Mouse (Mus musculus) large intestine, adult 2 months (tissue): Measurements from ENCODE around the gene Prss16. TPM values are rescaled to one million over a fixed set of nuclear protein-coding genes. Genes with fewer than 3 reads are reported as not detected.

Source experiments
- DNase-seq: peaks from one replicate; pipeline ENCODE4 v3.0.0-alpha.2; 2012; ENCODE audit warnings: low read depth, low spot score
- WGBS: fragments of 180-500 bp; shearing (Covaris S2); methylation state at CpG from one replicate; pipeline ENCODE4 v1.1.7; 2018; 5-methylcytosine and 5-hydroxymethylcytosine counted together
- polyA plus RNA-seq: library from polyadenylated mRNA; depleted of rRNA; stranded (reverse); fragments of >200 nt; gene quantifications from 2 replicates; pipeline ENCODE4 v1.2.3, GENCODE M21; 2012

Gene Prss16
- polyA plus RNA-seq, 1 experiment: 2.9 TPM

DNA sequence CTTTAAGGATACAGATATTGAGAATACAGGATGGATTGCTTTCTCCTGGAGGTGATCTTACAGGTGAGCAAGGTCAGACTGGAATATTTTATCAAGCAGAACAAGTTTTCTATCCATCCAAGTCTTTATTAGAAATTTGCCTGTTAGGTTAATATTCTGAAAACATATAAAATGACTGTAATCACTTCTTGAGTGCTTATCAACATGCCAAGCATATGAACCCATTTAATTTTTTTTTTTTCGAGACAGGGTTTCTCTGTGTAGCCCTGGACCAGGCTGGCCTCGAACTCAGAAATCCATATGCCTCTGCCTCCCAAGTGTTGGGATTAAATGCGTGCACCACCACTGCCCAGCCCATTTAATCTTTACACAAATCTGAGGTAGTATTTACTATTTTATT is 27.4 kb upstream of the Prss16 start:
- WGBS: 60% methylated on average over 3 of the region's 3 CpGs
- no peak for DNase-seq

DNA sequence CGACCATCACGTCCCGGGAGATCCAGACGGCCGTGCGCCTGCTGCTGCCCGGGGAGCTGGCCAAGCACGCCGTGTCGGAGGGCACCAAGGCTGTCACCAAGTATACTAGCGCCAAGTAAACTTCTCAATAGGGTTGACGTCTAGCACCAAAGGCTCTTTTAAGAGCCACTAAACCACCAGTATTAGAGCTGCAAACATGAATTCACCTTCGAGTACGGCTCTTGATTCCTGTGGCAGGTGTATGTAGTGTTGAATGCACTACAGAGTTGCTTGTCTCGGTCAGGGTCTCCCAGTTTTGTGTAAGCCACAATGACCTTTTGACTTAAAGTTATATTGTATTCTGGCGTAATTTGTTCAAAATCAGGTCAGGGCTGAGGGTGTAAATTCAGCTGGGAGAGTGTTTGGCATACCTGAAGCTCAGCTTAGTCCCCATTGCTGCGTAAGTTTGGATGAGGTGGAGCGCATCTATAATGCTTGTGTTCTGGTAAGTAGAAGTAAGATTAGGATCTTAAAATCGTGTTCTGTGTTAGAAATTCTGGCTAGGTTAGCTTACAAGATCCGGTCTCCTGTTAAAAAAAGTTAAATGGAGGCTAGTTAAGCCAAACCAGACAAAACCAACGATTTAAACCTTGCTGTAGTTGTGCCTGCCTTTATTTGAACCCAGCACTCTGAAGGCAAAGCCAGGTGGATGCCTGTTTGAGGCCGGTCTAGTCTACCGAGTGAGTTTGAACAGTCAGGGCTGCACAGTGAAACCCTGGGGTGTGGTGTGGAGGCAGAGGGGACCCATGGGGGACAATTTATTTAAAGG is 26.8 kb upstream of the Prss16 start:
- no peak for DNase-seq

DNA sequence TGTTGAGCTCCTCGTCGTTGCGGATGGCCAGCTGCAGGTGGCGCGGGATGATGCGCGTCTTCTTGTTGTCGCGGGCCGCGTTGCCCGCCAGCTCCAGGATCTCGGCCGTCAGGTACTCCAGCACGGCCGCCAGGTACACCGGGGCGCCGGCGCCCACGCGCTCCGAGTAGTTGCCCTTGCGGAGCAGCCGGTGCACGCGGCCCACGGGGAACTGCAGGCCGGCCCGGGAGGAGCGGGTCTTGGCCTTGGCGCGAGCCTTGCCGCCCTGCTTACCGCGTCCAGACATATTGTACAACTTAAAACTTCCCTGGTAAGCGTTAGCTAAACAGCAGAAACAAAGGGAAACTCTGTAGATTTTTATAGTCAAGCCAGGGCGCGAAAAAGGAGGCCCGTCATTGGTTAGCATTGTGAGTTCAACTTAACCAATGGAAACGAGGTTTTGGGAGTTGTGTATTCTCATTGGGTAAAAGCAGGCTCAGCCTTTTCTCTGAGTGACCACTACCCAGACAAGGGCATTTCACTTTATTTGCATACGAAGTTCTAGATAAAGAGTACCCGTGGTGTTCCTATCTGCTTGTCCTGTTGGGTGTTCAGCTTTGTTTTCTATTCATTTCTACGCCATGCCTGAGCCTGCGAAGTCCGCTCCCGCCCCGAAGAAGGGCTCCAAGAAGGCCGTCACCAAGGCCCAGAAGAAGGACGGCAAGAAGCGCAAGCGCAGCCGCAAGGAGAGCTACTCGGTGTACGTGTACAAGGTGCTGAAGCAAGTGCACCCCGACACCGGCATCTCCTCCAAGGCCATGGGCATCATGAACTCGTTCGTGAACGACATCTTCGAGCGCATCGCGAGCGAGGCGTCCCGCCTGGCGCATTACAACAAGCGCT is 26.0 kb upstream of the Prss16 start, which contains the start of the genes Hist1h2ah and Hist1h2bk:
Gene Hist1h2ah, minus strand, starts transcription at position 302 of the 882 bp plus-strand sequence.
Gene Hist1h2bk, plus strand, starts transcription at position 604 of the 882 bp plus-strand sequence.
- peak; percentile 94 for DNase-seq
- under 1% methylated on average over 26 of the region's 69 CpGs for WGBS

More for the DNA sequence above, 26.8 kb upstream of the Prss16 start:
- WGBS: 4% methylated on average over 23 of the region's 23 CpGs

DNA sequence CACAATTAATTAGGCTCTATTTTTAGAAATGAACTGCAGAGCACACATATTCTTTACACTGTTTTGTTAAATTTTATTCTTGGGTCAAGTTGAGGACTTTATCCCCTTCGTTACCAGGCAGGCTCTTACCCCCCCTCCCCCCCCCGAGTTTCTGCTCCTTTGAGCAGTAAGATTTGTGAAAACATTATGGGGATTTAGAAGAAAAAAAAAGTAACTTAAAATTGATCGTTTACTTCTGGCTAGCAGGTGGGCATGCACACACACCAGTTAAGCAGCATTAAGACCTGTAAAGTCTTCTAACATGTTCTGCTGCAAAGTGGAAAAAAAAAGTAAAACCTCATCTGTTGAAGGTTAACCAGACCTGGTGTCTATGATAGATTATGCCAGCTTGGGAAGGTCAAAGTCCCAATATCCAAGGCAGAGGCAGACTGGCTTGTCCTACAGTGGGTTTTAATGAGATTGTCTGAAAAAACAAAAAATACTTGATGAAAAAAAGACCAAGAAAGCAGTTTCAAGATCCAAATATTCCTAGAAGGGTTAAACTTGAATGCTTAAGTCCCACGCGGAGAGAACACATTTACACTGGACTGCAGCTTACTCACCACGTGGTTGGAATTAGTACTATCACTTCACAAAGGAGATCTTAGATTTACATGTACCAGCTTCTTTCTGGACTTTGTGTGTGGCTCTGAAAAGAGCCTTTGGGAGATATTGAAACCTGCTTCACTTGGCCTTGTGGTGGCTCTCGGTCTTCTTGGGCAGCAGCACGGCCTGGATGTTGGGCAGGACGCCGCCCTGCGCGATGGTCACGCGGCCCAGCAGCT is 25.1 kb upstream of the Prss16 start:
- 2% methylated on average over 14 of the region's 14 CpGs for WGBS
- DNase-seq: no peak

DNA sequence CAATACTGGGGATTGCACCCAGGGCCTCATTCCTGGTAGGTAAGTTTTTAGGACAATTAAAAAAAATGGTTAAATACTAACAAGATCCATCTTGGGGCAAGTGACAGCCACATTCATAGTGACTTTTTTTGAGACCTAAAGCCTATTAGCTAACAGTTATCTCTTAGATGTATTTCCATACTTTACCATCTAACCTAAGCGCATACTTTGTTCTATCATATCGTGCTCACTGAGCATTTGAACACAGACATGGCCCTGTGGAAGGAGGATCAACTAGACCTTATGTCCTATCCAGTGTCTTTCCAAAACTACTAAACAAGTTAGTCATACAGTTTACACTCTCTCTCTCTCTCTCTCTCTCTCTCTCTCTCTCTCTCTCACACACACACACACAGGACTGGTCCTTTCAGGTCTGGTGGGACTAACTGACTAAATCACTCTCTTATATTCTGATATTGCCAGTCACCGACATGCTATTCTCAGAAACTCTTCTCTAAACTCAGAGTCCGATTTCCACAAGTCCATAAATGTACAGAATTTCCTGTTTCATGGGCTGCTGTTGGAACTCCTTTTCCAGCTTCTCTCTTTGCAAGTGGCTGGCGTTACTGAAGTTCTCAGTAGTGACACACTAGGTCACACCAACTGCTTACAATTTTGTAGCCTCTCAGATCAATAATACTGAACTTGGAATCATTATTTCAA is 24.4 kb upstream of the Prss16 start:
- WGBS: 28% methylated on average over 5 of the region's 5 CpGs
- no peak for DNase-seq

DNA sequence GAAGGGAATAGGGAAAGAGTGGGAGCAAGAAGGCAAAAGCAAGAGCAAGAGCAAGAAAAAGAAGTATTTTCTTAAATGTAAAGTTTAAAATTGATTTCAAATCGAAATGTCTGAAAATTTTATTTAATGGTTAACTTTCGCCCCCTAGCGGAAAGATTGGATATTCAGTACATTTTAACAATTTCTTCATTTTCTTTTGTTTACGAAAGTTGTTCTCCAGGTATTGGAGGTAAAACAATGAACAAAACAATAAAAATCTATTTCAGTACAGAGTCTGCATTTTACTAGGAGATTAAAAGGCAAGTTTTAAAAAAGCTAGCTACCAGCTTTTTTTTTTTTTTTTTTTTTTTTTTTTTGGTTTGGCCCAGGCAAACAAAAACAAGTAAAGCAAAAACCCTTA is 21.0 kb upstream of the Prss16 start:
- no peak for DNase-seq
- WGBS: 4% methylated on average over 4 of the region's 4 CpGs

DNA sequence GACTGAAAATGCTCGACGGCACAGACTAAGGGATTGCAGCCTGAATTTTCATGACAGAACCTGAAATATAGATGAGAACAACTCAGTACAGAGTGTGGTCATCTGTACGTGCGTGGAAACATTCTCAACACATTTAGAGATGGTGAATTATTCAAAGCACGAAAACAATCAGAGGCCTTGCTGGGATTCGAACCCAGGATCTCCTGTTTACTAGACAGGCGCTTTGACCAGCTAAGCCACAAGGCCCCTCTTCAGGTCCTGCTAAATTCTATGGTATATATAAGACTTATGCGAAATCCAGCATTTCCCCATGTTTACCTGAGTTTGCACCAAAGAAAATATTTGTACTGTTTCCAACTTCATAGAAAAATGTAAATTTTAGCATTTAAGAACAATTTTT is 20.4 kb upstream of the Prss16 start:
- no peak for DNase-seq
- WGBS: 65% methylated on average over 8 of the region's 8 CpGs

DNA sequence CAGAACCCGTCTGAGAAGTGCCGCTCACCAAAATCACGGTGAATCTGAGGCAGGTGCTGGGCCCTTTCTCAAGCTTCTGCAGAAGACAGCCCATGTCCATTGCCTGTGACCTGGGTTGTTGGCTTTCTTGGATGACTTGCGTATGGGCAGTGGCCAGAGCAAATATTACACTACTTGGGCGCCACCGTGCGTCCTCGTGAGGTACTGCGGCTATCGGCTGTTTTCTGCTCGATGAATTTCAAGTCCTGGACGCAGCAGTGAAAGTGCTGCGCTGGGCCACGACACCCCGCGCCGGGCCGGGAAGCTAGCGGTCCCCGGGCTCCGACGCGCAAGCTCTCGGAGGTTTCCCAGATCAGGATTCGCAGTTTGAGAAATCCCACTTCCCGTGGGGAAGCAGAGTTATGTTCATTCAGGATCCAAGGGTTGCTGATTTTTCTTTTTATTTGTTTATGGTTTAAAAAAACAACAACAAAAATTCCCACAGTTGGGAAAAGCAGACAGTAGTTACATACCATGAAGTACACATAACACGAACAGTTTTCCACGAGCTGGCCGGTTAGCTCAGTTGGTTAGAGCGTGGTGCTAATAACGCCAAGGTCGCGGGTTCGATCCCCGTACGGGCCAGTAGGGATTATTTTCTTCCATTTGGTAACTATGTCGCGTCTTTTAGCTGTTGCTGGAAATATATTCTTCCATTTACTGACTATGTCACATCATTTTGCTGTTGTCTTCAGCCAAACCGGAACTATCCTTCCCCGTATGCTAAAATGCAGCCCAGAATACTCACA is 19.3 kb upstream of the Prss16 start:
- no peak for DNase-seq
- WGBS: 3% methylated on average over 40 of the region's 40 CpGs

DNA sequence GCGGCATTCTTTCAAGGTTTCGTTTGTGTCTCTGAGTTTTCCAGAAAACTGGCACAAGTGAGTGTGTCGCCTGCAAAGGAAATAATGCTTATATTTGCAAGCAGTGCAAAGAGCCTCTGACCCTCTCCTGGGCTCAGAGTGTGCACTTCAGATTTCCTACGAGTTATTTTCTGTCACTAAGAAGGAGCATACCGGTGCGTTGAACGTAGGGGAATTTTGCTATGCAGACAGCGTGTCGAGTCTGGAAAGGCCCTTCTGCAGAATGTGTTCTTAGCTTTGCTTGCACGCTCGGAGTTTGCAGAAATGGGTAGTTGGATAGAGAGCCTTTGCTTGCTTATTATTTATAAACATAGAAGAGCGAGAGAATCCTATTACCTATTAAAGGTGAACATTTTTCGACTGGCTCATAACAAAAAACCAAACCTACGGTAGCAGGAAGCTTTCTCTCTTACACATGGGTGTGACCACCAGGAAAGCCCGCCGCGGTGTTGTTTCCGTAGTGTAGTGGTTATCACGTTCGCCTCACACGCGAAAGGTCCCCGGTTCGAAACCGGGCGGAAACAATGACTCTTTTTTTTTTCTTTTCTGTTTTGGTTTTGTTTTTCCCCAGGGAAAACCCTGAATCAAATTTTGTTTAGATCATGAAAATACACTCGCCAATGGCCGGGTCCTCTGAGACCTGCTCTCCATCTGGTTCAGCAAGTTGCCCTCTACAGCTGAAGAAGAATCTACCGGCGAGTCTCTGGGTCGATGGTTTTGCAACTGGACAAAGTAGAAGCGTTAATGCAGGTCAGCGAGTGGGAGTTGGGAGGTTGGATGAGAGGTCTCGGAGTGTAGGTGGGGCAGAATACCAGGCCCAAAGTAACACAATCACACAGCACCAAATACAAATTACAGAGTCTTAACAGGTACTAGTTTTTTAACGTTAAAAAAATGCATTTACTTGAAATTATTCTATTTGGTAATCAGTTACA is 16.8 kb upstream of the Prss16 start:
- 4% methylated on average over 35 of the region's 35 CpGs for WGBS

DNA sequence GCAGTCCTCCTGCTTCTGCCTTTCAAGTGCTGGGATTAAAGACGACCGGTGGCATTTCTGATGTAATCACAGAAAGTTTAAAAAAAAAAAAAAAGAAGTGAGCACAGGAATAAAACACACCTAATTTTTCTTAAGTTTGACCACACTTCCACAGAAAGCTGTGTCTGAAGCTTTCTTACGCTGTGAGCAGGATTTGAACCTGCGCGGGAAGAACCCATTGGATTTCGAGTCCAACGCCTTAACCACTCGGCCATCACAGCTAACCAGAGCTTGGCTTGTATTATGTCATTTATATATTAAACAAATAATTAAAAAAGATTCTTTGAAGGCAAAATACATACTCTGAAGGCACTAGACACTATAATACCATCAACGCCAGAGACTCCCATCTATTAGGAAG is 12.7 kb upstream of the Prss16 start:
- 5% methylated on average over 9 of the region's 9 CpGs for WGBS
- no peak for DNase-seq

More for the DNA sequence above, 16.8 kb upstream of the Prss16 start:
- DNase-seq: no peak

DNA sequence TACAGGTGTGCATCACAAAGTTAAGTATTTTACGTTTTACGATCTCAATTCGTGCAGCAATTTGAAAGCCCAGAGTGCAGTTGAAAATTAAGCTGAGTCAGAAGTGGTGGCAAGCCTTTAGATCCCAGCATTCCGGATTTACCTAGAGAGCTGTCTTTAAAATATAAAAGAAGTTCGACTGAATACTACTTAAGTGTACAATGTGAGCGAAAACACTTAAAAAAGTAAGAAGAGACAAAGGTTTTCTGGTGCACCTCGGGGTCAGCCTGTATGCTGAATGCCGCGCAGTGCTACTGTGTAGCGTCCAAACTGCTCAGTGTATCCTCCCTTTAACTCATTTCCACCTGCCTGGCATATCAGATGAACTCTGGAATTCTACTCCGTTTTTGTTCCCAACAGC is 12.0 kb upstream of the Prss16 start:
- no peak for DNase-seq
- 2% methylated on average over 11 of the region's 11 CpGs for WGBS

DNA sequence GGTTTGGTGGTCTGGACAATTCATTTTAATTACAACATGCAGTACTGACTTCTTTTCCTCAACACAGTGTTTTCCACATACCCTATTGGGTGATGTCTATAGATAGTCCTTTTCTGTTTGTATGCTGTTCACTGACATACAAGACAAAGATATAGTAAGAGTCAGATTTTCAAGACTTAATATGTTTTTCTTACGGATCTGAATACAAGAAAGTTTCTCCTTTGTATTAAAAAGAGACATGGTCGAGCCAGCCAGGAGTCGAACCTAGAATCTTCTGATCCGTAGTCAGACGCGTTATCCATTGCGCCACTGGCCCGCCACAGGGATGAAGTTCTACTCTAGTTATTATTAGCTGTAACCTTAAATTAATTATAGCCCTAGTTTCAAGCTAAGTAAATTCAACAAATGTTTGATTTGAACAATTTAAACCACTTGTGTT is 11.4 kb upstream of the Prss16 start:
- DNase-seq: no peak
- 2% methylated on average over 8 of the region's 8 CpGs for WGBS

DNA sequence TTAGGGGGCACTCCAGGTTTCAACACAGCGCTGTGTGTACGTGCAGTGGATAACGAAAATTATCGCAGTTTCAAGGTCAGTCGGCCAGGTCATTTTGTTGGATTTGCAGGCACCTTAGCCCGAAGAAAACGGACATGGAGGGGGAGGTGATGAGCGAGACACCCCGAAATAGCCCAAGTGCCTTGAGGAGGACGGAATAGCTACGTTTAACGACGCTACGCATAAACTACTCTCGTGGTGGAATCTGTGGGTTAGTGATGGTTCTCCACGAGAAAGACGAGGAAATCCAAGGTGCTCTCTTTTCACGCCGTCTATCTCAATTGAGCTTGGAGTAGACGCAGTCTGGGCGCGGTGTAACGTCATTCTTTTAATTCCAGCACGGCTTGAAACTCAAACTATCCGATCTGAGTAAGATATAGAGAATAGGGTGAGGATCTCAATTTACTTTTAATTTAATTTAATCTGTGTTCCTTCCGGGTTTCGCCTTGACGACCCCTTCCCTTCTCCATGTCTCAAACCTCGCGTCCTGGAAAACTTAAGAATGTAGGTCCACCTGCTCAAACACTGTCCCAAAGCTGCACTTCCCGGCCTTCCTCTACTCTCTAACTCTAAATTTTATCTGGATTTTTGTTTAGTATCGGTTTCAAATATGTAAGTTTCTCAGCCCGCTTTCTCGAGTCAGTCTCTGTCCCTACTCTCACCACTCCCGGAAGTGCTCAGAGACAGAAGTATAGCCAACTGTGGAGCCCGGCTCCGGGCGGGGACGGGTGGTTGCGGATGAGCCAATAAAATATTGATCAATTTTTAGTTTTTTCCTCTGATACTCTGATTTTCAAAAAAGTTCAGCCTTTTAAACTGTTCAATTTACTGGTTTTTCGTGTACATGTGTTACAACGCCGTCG is 10.6 kb upstream of the Prss16 start:
- WGBS: 3% methylated on average over 44 of the region's 44 CpGs
- DNase-seq: no peak

DNA sequence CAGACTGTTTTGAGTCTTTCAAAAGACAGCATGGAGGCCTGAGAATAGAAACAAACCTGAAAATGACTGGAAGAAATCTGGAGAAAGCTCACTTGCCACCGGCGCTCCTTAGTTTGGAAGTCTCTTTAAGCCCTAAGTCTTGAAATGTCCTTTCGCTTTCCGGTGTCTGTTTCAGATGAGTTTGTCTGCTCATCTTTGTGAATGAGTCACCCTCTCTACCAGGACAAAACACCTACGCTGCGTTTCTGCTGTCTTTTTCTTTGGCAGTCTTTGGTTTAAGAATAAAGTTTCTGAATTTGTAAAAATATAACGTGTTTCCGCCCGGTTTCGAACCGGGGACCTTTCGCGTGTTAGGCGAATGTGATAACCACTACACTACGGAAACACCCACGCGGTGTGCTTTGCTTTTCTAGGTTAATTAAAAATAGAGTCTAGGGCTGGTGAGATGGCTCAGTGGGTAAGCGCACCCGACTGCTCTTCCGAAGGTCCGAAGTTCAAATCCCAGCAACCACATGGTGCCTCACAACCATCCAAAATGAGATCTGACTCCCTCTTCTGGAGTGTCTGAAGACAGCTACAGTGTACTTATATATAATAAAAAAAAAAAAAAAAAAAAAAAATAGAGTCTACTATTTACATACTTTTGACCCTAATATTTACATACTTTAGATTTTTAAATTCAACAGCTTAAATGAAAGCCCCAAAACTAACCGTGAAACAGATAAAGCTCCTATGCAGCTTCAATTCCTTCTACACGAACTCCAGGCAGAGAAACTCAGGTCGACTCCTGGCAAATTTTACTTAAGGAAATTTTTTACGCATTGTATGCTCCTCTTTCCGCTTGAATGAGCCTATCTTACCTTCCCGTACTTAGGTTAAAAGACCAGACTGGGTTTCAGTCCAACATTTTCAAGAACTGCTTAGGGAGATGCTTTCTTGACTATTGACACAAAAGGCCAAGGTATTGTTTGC is 6.2 kb upstream of the Prss16 start:
- no peak for DNase-seq
- WGBS: 17% methylated on average over 27 of the region's 27 CpGs

DNA sequence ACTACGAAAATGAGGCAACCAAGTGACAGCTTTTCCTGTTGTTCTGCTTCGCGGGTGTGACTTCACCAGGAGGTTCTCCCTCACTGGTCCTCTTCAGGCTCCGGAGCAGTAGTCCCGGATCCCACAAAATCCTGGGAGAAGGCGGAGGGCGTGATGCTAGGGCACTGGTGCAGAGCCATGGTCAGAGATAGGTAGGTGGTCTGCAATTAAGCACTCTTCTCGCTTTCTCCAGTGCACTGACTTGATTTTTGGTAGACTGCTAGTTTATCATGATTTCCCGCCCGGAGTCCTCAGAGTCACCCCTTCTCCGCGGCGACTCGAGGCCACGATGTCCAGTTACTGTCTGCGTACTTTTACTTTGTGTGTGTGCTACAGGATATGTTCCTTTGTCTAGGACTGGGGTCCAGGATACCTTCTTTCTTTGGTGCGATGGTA is 4.9 kb upstream of the Prss16 start:
- 15% methylated on average over 17 of the region's 17 CpGs for WGBS
- DNase-seq: no peak
